Mouse (Mus musculus): ENCODE results near the gene Ltbr.

Gene Ltbr

DNA sequence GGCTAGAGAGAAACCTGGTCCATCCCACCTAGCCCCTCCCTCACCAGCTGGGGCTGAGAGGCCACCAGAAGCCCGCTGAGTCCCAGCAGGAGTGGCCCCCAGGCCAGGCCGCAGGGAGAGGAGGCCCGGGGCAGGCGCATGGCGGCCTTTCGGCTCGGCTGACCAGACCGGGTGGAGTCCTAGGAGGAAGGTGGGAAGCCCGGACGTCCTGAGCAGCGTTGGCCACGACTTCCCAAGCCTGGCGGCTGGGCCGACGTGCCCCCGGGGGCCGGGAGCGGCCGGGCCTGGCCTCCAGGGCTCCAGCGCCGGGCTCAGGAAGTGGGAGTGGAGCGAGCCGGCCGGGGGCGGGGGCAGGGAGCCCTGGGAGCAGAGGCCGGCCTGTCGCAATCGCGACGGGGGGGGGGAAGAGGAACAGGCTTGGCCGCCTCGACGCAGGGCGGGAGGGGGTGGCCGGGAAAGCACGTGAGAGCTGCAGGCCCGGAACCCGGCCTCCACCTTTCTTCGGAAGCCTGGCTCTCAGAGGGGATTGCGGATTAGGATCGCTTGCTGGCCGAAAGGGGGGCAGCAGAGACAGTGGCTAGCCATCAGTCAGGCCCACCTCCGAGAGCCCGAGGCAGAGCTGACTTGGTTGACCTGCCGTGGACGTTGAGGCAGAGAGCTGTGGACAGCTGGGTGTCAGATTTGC lies at the start of gene Ltbr:
Gene Ltbr (minus strand): TSS at position 340 of the 685 bp plus-strand sequence.
- peak; percentile 94 for DNase-seq (ENCODE audit: low spot score)

DNA sequence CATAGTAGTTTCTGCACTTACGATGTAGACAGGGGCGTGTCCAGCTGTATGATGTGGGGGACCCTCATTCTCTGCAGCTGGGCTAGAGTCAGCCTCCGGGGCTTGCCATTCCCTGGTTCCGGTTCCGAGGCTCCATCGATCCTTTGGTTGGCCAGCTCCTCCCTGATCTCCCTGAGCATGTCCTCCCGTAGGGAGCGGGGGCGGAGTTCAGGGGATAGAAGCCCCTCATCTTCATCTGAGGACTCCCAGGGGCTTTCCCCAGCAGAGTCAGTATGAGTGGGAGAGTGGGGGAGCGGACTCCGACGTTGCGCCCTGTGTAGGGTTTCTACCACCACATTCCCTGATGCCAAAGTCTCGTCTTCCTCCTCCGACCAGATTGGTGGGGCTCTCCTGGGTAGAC lies 49.3 kb upstream of the Ltbr start:
- DNase-seq (ENCODE audit: low spot score): no peak

DNA sequence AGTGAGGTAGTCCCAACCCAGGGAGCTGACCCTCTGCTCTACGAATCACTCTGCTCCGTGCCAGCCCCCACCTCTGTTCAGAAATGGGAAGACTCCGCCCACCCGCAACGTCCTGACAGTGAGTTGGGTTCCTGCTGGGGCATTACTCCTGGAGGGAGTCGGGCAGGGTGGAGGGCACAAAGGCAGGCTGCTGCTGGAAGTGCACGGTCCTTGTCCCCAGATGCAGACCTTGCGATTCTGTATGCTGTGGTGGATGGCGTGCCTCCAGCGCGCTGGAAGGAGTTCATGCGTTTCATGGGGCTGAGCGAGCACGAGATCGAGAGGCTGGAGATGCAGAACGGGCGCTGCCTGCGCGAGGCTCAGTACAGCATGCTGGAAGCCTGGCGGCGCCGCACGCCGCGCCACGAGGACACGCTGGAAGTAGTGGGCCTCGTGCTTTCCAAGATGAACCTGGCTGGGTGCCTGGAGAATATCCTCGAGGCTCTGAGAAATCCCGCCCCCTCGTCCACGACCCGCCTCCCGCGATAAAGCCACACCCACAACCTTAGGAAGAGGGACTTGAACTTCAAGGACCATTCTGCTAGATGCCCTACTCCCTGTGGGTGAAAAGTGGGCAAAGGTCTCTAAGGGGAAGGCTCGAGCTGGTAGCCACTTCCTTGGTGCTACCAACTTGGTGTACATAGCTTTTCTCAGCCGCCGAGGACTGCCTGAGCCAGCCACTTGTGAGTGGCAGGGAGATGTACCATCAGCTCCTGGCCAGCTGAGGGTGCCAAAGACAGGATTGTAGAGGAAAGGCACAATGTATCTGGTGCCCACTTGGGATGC lies 48.0 kb upstream of the Ltbr start:
- no peak for DNase-seq (ENCODE audit: low spot score)

DNA sequence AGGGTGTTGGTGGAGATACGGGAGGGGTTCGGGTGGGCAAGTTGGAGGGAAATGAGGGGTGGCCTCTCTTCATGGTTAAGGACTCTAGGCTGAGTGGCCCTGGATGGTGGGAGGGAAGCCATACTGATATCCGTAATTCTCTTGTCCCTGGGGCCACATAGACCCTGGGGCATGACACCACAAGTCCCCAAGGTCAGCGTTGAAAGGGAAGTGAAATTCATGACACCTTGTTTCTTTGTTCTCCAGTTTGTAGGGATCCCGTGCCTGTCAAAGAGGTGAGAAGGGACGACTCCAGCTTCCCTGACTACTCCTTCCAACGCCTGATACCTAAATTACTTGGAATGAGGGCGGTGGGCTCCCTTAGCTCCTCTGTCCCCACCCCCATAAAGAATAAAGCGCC lies 47.2 kb upstream of the Ltbr start:
- DNase-seq (ENCODE audit: low spot score): no peak

DNA sequence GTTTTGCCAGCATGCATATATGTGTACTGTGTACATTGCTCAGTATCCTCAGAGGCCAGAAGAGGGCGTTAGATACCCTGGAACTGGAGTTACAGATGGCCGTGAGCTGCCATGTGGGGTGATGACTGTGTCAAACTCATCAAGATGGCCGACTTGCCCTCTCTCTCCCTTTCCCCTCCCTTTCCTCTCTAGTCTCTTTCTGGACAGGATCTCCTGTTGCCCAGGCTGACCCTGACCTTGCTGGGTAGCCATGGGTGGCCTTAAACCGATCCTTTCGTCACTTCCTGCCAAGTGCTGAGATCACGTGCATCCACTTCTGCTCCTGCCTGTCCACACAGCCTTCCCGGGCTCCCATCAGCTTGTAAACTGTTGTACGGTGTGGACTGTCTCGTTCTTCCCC lies 46.3 kb upstream of the Ltbr start:
- DNase-seq (ENCODE audit: low spot score): no peak

DNA sequence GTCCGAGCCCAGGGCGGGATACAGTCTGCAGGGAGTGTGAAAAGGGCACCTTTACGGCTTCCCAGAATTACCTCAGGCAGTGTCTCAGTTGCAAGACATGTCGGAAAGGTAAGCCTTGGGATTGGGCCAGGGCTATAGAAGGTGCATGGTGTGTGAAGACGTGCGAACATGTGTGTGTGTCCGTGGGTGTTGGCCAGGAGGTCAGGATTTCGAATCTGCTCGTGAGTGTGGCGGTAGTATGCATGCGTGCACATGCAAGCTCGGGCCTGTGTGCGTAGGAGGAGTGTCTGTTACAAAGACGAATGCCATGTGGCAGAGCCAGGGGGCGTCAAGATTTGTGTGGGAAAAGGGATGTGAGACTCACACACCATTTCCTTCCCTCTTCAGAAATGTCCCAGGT lies 43.6 kb upstream of the Ltbr start:
- no peak for DNase-seq (ENCODE audit: low spot score)

DNA sequence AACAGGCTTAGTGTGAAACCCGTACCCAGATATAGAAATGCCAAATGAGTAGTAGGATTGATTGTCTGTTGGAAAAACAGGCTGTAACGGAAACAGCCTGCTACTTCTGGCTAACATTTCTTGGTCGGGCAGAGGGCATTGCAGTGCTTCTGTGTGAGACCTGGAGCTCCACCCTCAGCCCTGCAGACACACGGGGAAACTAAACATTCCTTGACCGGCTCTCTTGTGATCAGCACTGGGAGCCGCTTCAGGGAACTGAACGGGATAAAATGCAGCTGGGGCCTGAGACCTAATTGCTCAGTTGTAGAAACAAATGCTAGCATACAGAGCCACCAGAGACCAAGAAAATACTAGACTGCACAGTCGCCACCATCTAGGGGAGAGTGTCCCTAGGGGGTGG lies 42.6 kb upstream of the Ltbr start:
- peak; percentile 67 for DNase-seq (ENCODE audit: low spot score)

DNA sequence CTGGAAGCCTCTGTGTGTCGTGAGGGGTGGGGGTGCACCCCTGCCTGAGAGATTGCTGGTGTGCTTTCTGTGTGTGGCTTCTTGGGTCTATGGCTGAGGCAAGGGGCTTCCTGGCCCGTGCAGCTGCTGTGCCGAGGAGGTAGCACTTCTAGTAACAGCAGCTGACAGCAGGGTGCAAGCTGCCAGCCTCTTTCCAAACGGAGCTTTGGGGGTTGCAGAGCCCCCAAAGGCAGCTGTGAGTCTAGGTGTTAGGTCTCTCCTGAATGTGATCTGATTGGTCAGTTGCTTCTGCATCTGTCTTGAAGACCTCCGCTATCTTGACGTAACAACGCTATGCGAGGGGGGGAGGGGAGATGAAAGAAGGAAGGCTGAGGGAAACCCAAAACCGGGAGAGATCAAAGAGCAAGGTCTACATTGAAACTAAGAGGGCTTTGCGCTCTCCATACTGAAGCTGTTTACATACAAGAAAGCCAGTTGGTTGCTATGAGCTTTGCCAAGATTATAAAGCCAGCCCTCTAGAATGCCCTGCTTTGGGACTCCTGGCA lies 41.6 kb upstream of the Ltbr start:
- peak; percentile 56 for DNase-seq (ENCODE audit: low spot score)

DNA sequence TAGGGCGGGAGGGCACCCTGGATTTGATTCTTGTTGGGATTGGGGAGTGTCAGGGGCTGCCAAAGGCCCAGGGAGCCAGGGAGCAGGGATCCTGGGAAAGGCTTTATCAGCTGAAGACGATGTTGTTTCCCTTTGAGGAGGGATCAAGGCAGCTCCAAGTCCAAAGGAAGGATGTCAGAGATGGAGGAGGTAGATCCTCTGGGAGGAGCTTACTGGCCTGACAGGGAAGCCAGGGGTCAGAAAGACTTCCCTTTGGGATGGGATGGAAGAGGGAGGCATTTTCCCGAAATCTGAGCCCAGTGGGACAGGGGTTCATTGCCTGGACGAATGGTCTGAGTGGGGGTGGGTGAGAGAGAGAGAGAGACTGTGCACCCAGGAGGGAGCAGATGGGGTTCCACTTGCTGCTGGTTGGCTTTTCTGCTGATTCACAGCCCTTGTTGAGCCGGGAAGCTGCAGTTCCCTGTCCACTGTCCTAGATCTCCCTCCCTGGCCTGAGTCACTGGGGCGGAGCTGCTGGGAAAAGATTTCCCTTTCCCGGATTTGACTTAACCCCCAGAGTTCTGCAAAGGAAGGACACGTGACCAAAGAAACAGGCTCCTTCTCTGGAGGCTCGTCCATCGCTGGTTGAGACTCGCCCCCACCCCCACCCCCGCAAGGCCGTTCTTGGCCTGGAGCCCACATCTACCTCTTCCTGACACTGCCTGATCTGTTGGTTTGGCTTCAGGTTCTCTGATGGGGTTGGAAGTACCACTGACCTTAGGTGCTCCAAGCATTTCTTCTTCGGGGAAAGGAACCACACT lies 40.9 kb upstream of the Ltbr start:
- peak; percentile 85 for DNase-seq (ENCODE audit: low spot score)

DNA sequence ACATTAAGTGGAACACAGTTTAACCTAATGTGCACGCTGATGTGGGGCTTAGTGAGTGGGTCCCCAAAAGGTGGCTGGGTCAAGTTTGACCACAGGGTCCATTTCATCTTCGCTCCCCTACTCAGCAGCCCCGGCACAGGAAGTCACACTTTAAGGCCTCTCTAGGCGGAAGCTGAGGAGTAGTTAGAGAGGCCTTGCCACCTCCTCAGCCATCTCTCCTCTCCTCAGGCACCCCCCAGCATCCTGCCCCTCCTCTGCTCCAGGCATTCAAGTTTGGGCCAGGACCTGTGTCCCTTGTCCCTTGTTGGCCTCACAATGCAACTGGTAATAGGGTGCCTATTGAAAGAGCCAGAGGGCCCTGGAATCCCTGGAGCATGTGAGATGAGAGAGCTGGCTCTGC lies 40.0 kb upstream of the Ltbr start:
- DNase-seq (ENCODE audit: low spot score): no peak

DNA sequence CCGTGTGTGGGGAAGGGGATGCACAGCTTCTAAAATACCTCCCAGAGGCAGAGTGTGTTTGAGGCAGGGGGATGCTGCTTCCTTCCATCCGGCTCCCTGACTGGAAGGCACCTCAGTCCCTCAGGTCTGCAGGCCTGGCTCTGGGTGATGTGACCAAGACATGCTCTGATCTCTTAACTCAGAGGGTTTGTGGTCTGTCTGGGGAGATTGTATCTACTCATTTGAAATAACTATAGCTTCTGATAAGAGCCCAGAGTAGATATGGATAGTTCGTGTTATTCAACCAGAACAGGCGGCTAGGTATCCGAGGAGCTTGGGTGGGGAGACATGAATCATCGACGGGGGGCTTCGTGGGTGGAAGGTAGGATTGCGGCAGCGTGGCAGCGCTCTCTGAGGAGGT lies 39.5 kb upstream of the Ltbr start:
- no peak for DNase-seq (ENCODE audit: low spot score)

DNA sequence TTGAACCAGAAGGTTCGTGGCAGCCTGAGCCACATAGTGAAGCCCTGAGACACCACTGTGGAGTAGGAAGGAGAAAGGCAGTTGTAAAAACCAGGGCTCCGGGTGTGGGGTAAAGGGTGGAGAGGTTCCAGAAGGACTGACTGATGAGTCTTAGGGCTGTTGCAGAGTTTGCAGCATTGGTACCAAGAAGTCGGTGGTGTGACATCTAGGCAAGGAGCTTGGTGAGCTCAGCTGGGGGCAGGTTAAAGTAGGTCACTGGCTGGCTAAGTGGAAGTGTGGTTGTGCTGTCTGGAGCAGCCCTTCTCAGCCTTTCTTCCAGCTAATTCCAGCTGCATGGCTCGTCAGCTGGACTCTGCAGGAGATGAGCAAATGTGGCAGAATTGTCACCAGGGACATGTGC lies 39.1 kb upstream of the Ltbr start:
- no peak for DNase-seq (ENCODE audit: low spot score)

DNA sequence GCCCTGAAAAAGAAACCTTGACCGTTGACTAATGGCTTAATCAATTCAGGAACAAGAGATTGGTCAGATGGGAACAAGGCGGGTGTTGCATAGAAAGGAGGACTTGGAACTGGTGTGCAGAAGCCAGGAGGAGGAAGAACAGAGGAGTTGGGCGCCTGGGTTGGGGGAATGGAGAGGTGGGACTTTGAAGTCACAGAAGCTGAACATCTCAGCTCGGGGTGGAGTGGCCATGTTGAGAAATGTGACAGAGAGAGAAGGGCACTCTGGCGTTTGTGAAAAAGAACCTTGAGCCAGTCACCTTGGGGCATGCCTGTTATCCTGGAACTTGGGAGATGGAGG lies 38.3 kb upstream of the Ltbr start:
- no peak for DNase-seq (ENCODE audit: low spot score)

DNA sequence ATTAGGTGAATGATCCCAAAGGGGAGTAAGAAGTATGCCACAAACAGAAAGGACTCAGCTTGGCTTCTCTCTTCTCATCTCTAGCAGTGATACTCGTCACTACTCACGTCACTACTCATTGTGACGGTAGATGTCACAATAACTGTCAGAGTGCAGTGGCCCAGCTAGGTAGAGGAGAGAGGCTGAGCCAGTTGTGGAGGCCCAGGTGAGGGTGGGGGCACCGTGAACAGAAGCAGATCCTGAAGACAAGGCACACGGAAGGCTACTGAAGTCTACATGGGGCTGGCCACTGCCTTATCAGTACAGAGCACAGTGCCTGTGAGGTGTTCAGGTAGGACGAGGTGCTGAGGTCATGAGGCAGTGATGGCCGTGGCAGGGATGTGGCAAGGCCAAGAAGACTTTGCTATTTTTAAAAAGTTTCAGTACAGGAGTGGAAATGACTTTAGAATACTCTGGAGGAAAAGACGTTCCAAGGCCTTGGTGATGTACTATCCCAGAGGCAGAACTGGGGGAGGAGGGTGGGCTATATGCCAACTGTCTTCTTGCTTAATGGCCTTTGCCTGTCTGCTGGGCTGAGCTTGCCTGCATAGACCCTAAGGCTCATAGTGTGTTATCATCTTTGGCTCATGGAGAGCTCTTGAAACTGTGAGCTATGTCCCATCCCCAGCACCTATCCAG lies 37.8 kb upstream of the Ltbr start:
- DNase-seq (ENCODE audit: low spot score): no peak

DNA sequence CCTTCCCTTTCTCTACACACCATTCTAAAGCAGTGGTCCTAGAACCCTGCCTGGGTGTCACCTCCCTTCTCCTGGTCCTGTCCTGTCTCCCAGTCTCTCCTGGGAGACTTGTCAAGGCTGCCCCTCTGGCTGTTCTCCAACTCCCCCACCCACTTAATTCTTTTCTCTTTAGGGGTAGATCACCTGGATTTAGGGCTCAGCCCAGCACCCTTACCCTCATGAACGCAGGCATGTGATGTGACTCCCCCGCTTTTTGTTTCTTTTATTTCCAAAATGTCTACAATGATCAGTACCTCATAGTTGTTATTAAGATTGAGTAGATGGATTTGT lies 37.3 kb upstream of the Ltbr start:
- no peak for DNase-seq (ENCODE audit: low spot score)

DNA sequence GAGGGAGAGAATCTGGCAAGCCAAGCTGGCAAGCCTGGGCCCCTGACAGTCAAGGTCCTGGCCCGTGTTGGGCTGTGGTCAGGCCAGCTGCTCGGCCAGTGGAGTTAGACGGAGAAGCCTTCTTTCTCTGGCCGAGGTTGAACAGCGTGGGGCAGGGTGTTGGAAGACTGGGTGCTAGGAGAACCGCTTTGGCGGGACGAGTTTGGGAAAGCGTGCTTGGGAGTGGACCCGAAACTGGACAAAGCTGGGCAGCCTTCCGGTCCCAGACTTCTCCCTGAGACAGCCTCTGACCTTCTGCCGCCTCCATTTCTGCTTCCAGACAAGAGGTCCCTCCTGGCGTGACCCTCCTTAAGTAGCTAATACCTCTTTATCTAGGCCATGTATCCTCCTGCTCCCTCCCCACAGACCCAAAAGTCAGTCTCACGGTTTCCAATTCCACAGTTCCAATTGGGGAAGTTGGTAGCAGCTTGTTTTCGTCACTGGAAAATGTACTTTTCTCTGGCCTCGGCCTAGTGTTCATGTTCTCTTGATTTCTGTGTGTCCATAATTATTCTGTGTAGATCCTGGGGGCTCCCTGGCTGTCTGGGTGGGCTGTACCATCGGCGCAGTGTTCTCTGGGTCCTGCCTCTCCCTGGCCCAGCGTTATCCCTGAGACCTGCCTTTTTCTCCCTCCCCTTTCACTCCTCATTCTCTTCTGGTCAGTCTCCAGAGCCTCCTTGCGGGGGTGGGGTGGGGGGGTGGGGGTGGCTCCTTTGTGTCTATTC lies 36.7 kb upstream of the Ltbr start:
- DNase-seq (ENCODE audit: low spot score): no peak

DNA sequence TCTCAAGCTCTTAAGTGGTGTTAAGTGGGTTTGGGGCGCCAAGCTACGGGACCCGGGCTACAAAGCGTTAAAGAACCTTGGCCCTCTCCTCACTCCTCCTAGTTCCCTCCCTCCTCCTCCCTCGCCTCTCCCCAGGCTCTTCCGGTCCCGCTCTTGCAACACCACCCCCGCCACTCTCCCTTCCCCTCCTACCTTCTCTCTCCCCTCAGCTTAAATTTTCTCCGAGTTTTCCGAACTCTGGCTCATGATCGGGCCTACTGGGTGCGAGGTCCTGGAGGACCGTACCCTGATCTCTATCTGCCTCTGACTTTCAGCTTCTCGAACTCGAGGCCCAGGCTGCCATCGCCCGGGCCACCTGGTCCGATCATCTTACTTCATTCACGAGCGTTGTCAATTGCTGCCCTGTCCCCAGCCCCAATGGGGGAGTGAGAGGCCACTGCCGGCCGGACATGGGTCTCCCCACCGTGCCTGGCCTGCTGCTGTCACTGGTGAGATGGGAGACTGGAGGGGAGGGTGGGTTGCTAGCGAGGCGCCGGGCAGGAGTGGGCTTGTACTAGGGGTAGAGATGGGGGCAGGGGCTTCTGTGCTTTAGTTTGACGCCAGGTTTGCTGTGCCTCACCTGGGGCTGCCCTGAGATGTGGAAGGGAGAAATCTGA lies 36.0 kb upstream of the Ltbr start:
- peak; percentile 84 for DNase-seq (ENCODE audit: low spot score)

DNA sequence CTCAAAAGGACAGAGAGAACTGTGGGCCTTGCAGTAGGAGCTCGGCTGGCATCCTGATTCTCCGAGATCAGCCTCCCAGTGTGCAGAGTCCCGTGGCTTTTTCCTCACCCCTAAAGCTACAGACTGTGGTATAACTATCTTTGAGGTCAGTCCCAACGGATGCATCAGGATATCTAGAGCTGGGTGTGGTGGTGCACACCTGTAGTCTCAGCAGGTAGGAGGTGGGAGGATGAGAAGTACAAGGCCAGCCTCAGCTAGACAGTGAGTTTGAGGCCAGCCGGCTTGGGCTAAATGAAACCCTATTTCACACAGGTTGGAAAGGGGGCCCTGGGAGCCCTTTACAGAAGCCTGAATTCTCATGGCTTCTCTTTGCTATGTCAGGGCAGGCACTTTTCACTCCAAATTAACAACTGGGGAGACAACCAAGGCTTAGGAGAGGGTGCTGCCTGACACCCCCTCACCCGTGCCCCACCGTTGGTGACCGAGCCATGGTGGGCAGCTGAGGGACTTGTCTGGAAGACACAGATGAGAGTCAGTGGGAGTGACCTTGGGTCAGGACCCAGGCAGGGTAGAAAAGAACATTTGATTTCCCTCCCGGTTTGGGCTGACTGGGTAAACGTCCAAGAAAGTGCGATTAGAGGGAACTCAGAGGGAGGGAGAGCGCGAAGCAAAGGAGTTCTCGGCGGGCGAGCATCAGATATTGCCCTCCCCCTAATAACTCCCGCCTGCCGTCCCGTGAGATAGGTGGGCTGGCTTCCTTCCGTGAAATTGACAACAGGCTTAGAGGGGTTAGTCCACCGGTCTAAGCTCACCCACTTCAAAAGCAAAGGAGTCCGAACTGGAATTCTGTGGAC lies 35.3 kb upstream of the Ltbr start, which contains the start of gene Tnfrsf1a:
Gene Tnfrsf1a (plus strand): TSS at position 642 of the 854 bp plus-strand sequence.
- DNase-seq (ENCODE audit: low spot score): peak; percentile 59

DNA sequence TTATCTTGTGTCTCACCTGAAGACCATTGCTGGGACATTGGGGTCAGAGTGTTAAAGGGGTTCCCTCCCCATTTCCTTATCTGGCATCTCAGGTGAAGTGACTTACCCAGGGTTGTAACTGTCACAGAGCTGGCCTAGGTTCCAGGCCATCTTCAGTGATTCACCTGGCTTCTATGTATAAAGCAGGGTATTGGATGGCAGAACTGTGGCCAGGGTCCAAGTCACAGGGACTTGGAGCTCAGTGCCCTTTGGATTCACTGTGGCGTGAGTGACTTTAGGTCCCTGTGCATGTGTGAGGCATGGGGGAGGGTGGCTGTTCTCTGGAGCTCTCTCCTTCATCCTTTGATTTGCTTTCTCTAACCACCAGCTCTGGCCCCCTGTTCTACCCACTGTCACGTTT lies 32.3 kb upstream of the Ltbr start:
- no peak for DNase-seq (ENCODE audit: low spot score)

DNA sequence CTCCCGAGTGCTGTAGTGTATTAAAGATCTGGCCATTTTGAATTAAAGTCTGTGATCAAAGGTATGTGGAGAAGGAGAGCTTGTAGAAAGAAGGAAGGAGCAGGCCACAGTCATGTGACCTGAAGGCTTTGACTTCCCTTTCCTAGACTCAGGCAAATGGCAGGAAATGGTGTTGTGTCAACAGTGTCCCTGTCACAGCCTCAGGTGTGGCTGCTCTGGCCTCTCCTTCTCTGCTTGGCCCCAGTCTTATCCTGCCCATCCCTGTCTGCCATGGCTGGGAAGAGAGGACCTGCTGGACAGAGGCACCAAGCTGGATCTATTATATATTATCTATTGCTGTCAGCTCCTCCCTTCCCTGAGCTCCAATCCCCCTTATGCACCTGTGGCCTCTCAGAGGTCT lies 31.9 kb upstream of the Ltbr start:
- no peak for DNase-seq (ENCODE audit: low spot score)

Measured in yolk sac, embryonic 10.5 days (tissue).